Mouse (Mus musculus): ENCODE measurements around the gene Zbtb7b. TPM values are rescaled to one million over a fixed set of nuclear protein-coding genes. Genes with fewer than 3 reads are reported as not detected.

Zbtb7b gene
- polyA plus RNA-seq, 2 experiments from 2014 or later = 13.2 to 16.5 TPM

DNA sequence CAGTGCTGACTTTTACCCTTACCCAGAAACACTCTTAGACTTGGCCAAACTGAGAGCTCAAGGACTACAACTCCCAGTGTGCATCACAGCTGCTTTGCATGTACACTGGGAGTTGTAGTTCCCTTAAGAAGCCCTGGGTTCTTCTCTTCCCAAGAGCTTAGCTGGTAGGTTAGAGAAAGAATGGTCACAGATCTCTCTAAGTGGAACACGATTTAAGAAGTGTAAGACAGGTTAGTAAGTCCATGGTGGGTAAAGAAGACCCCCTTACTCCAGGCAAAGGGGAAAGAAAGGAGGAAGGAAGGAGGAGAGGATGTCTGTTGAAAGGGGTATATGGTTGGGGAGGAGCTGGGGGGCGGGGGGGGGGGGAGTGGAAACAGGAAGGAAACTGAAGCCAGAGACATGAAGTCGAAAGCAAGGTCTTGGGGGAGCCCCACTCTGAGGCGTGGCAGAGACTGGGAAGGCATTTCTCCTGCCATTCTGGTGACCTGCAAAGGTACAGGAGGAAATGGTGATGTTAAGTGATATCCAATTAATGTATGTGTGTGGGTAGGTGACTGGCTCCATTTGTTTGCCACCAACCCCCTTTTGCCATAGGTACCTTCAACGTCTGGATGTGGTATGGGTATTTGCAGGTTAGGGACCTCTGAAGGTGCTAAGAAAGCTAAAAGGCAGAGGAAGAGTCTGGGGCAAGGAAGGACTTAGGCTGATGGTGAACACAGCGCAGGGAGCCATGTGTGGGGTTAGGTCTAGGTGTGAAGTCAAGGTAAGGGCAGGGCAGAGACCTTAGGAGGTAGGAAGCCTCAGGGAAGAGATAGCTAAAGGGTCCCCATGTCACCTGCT is 5.5 kb downstream of the Zbtb7b start:
- ATAC-seq = peak; percentile 30

DNA sequence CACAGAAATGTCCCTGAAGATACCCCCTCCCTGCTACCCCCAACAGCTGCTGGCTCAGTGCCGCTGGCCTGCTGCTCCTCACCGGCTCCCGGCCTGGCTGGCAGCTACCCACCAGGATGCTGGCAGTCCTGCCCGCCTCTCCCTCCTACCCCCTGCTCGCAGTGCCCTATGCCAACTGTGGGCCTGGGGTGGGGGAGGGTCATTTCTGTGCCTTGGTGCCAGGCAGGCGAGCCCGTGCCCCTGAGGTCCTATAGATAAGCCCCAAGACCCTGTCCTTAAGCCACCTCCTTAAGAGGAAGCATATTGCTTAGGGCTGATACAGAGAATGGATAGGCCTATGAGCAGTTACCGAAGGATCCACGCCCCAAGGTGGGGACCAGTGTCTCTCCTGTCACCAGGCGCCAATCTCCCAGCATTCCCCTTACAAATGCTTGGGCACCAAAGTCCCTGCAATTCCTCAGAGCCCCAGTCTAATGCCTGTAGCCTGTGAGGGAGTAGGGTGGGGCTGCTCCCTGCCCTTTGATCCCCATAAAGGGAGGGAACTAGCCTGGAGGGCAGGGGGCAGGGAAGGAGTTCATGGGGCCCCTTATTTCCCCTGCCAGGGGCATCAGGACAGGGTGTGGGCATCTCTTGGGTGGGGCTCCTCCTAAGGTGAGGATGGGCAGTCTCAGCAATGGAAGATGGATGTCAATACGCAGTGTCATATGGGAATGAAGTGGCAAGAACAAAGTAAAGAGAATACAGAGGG is 6.3 kb downstream of the Zbtb7b start:
- ATAC-seq = no peak

DNA sequence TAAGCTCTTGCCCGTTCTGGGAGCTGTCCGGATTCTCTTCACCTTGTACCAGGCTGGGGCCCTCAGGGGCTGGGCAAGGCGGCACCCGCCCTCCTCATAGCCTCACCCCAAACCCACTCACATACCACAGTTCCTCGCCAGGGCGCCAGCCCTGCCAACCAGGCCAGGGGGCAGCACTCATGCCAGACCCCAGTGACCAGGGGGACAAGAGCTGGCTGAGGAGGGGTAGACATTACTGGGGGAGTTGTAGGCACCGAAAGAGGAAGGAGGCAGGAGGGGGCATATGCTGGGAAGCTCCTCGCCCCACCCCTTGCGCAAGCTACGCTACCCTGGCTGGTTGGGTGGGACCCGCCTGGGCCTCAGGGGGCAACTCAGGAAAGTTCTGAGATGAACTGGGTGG is 6.9 kb downstream of the Zbtb7b start:
- no peak for ATAC-seq

DNA sequence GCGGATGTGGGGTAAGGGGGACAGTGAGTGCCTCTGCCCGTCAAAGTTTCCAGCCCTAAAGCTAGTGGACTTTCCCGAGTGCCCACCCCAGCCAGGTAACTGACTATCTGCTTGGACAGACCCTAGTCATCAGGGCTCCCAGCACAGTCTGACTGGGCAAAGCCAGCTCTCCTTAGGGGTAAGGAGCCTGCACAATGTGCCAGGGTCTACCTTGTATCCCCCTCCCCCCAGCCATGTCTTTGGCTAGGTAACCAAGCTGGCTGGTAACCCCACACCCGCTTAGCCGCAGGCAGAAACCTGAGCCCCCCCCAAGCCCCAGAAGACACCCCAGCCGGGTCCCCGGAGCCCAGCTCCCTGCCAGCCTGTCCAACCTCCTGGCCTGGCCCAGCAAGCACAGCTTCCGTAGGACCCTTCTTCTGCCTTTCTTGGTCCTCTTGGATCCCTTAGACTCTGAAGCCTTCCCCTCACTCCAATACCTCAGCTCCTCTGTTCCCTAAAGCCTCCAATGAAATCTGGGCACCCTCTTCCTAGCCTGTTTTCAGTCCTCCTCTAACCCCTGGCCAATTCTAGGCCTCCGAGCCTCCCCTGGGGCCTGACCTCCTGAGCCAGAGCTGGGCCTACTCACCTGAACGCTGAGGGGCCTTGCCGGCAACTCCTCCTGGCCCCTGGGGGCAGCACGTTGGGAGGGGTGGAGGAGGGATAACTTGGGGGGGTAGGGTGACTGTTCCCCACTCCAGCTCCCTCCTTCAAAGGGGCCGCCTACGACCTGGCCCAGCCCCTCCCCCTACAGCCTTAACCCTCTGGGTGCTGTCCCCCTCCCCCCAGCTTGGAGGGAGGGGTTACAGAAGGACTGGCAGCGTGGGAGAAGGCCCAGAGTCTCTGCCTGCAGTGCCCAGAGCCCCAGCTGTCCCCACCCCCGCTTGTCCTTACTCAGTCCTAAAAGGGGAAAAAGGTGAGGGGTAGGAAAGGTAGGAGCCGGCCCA is 7.8 kb downstream of the Zbtb7b start:
- no peak for ATAC-seq

DNA sequence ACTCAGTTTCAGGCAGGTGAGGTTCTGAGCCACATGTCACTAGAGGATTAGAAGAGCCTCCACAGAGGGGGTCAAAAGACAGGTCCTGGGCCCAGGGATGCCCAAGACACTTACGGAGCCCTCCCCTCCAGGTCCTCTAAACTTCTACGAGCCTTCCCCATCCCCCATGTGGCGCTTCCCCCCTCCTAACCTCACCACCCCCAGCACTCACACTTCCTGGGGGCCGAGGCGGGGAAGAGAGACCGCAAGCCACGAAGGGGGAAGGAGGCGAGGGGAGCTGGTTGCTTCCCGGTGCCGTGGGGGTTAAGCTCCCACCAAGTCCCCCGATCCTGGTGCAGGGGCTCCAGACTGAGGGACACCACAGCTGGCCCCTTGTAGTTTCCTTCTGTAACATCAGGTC is 9.1 kb downstream of the Zbtb7b start:
- no peak for ATAC-seq

DNA sequence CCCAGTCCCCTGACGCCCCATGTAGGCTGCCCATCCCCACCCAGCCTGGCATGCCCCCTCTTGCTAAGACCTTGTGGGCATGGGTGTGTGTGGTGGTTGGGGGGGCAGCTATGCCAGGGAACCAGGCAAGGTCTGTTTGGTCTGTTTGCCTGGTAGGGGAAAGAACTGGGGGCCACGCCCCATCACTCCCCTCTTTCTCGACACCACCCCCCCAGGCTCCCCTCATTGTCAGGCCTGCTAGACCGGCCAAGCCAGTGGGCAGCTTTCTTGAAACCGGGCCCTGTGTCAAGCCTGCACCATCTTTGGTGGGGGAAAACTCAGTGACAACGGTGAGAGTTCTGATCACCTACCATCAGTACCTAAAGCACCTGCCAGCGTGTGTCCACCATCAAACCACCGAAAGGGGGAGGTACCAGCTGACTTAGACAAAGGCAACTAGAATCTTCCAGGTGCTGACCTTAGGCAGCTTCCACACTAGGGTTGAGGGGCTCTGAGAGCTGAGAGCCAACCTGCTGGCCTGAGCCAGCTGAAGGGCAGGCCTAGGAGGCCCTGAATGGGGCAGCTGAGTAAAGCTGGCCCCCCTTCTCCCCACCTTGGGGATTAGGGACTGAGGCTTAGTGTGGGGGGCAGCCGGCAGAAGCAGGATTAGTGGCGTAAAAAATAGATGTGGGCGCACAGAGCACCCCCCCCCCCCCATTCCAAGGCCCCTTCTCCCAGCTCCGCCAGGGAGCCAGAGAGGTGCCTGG is 10.1 kb downstream of the Zbtb7b start:
- no peak for ATAC-seq

DNA sequence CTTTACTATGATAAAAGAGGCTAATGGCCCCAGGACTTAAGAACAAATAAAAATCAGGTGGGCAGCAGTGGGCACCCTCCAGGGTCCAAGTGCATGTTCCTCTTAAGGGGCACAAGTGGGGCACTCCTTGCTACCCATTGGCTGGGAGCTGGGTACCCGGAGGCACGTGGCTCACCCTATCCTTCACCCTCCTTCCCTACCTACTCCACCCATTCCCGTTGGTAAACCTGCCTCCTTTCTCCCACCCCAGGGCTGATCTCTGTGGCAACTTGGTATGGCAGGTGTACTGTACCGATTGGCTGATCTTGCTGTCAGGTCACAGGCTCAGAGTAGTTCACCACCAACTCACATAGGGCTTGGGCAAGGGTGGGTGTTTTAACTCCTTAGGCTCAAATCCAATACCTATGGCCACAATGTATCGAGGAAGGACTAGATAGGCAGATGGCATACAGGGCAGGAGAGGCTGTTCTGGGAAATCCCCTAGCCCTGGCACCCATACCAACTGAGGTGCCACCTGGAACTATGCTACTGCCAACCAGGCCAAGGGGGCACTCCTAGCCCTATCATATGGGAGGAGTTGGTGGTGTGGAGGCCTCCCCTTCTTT is 10.8 kb downstream of the Zbtb7b start:
- ATAC-seq = no peak

DNA sequence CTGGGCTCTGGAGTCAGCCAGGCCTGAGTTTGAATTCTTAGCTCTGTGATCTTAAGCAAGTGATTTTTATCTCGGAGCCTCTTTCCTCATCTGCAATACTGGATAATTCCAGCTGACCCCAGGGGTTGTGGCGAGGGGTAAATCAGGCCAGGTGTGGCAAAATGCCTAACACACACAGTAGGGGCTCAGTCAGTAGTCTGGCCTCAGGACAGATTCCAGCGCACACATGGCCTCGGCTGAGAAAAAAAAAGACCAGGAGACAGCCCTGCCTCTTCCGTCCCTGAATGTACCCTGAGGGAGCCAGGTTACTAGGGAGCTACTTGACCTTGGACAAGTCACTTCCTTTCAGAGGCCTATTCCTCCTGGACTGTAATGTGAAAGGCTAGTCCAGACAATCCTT is 11.6 kb downstream of the Zbtb7b start:
- ATAC-seq = no peak

DNA sequence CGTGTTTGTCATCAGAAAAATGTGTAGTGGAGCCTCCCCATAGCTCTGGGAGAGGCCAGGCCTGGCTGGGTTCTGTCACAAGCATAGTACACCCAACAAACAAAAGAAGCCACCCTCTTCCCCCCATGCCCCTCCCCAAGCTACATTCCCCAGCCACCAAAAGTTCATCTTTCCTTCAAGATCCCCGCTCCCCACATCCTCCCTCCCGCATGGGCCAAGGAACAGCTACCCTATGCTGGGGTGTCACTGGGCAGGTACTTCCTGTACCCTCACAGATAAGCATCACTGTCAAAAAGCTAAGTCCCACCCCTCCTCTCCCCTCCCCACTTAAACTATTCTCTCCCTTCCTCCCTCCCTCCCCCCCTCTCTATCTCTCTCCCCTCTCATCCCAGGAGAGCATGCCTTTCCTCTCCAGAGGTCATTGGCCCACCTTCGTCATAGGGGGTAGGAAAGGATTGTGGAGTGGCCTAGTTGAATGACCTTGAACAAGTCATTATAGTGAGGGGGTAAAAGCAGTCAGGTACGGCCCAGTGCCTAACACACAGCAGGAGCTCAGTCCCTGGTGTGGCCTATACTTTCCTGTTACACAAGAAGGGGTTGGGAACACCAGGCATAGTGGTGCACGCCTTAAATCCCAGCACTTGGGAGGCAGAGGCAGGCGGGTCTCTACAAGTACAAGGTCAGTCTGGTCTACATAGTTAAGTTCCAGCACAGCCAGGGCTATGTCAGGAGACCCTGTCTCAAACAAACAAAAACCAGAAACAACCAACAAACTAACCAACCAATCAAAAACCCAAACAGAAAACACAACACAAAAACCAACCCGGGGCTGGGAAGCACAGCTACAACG is 12.3 kb downstream of the Zbtb7b start:
- peak; percentile 42 for ATAC-seq

DNA sequence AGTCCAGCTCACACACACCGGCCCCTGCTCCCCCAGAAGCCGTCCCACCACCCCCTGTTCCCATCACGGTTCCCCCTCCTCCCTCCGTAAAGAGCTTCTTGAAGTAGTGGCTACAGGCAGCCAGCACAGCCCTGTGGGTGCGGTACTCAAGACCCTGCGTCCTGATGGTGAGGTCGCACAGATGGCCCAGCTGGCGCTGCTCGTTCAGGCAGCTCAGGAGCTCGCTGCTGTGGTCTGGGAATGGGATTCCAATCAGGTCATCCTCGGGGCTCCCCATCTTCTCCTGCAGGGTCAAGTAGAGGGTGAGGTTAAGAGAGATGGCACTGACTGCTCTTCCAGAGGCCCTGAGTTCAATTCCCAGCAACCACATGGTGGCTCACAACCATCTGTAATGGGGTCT is 13.3 kb downstream of the Zbtb7b start:
- no peak for ATAC-seq

DNA sequence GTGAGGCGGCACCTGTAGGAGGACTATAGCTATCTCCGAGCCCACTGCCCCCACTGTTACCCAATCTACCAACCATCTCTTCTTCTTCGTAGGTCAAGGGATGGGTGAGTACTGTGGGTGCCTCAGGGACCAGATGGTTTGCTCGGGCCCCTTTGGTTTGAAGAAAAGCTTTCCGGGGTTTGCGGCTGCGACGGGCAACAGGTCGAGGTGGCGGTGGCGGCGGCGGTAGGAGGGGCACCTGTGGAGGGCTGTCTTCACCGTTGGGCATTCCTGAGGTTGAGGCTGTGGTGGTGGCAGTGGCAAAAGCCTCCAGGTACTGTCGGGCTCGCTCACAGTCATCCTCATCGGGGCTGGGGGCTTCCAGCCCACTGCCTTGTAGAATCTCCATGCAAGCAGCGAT is 13.9 kb downstream of the Zbtb7b start:
- ATAC-seq = no peak

DNA sequence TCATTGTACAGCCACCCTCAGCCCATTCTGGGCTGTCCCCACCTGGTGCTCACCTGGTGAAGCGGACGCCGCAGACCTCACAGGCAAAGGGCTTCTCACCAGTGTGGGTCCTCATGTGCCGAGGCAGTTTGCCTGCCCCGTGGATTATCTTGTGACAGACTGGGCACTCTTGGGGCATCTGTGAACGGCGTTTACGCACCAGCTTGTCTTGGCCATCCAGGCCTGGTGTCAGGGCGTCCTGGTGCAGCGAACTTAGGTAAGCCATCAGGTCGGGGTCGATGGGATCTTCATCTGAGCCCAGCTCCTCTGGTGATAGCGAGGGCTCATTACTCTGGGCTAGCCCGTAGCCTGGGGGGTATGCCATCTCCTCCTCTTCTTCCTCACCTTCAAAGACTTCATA is 14.3 kb downstream of the Zbtb7b start:
- no peak for ATAC-seq

DNA sequence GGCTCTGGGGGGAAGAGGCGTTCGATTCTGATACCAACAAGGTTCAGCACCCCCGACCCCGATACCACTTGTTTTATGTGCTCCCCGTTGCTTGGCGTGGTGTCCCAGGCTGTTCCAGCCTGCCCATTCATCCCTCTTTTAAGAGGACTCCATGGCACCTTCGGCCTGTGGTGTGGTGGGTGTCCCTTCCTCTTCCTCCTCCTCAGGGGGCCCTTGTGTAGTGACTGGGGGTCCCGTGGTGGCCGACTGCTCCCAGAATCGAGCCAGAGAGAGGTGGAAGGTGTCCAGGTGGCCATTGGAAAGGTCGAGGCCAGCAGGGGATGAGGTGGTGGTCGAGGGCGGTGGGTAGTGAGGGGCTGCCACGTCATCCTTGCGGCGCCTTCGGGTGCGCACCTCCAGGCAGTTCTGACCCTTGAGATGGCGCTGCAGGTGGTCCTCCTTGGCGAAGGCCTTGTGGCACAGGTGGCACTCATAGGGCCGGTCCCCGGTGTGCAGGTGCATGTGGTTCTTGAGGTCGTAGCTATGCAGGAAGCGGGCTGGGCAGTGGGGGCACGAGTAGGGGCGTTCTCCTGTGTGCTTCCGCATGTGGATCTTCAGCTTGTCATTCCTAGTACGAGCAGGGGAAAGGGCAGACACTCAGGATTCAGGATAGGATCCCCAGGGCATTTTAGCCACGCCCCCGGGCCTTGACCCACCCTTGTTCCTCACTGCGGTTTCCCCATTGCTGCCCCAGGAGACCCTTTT is 15.0 kb downstream of the Zbtb7b start:
- no peak for ATAC-seq

DNA sequence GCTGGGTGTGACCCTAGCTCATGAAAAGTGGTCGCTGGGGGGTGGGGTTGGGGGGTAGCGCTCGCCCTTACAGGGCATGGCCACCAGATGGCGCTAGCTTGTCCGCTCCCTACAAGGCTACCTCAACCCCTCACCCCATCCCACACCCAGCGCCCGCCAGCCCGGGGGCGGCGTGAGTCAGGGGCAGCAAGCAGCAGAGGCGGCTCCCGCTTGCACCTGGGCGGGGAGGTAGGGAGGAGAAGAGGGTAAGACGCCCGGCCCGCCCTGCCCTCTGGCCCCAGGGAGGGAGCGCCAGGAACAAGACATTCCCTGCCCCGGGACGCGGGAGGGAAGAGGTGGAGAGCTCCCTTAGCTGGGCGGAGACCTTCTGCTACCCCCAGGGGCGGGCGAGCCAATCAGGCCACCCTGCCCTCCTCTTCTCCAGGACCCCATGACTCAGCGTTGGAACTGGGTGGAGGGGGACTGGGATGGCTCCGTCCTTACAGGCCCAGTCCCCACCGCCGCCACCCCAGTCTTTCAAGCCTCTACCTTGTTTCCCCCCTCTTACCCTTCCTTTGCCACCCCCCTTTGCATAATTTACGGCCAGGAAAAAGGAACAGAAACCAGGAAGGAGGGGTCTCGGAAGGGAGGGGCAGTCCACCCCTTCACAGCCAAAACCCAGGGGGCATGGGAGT is 16.0 kb downstream of the Zbtb7b start:
- ATAC-seq = peak; percentile 36

DNA sequence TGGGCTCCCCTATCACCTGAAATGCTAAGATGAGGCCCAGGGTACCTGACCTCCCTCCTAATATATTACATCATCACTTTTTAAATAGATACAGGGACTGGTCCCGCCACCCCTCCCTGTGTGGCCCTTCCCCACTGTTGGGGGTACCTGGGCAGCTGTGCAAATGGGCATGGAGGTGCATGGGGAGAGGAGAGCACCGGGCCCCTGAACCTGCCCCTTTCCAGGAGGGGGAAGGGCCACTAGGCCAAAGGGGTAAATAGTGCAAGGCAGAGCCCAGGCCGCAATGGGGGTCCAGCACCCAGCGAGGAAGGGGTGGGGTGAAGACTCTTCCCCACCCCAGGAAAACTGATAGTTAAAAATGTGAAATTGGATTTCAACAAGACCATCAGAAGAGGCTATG is 16.7 kb downstream of the Zbtb7b start:
- no peak for ATAC-seq

DNA sequence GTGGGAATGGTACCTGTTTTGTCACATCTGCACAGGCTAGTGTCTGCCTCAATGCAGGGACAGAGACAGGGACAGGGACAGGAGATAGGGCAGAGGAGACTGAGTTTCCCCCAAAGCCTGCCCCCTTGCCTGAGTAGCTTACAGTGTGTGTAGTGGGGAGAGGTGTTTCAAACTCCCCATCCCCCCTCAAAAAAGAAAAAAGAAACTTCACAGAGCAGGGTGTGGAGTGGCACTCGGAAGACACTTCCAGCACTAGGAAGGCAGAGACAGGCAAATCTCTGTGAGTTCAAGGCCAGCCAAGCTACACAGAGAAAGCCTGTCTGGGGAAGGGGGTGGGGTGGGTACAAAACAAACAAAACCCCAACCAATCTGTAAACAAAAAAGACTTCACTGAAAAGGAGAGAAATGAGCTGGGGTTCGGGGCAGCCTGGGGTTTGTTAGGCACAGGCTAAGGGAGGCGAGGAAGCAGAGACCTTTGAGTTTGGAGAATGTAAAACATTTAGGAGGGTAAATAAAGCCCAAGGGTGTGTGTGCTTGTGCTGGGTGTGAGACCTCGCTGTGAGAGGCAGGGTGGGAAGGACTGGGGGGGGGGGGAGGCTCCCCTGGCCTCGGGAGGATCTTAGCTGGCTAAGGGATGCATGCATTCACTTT is 20.9 kb downstream of the Zbtb7b start:
- no peak for ATAC-seq

DNA sequence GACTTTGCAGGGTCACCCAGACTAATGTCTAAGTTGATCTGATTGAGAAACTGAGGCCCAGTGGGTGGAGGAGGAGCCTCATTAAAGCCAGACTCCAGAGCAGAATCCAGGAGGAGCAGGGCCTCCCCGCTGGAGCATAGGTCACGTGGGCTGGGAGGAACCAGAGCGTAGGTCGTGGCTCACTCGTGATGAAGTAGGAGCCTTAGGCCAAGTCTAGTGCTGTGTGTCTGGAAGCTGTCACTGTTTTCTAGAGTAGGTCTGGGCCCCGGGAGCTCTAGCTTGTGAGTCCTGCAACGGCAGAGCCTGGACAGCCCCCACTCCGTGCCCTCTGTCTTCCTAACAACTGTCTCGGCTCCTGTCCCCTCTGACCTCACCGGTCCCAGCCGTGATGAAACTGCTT is 27.2 kb downstream of the Zbtb7b start:
- ATAC-seq = no peak

DNA sequence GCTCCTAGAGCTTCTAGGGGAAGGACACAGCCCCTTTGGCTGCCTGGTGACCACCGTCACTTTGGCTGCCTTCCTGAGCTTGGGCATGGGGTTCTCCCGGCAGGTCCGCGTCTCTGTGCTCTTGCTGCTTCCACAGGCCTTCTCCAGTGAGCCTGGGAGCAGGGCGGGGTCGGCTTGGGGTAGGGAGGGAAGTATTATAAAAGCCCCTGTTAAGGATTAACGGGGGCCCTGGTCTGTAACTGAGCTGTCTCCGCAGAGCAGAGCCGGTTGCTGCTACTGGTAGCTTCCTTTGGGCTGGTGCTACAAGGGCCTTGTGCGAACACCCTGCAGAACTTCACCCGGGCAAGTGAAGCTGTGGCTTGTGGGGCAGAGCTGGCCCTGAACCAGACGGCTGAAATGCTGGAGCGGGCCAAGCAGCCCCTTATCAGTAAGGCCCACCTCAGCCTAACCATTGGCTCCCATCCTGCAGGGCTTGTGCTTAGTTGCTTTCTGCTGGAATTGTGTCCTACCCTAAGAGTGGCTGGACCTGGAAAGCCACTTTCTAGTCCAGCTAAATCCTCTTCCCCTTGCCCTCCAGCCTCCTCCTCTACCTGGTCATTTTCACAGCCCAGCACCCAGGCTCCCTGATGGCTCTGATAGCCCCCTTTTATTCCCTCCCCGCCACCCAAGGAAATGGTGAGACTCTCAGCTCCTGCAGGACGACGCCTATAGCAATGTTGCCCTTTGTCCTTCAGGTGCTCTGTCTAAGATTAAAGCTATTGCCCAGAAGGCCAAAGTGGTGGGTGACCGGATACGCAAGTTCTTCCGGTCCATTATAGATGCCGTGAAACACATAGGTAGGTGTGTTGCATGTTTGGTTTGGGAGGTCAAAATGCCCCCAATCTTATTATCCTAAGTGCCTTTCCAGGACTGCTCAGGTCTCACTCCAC is 28.8 kb downstream of the Zbtb7b start:
- no peak for ATAC-seq
